18 mouse cellular contexts compared by ENCODE assay signal in the genomic region with DNA sequence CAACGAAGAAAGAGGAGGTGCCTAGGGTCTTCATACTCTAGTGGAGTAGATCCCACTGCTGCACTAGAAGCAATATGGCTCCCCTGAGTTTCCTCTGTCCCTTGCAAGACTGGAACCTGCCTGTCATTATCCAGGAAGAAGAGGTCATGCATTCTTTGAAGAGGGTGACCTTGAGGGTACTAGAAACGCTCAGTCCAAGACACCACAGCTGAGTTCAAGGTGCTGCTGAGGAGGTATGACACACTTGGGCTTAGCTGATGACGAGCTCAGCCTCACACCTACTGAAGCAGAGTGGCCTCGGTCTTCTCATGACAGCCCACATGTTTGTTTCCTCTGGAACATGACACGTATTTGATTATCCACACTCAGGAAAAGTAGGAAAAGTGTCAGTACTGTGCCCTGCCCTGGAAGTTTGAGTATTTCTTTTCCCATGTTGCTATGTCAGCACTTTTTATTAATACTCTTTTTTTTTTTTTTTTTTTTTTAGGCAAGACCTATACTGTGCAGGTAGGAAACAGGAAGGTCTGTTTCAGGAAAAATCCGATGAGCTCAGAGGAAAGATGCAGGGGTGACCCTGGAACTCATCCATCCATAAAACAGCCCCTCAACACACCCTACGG.
DNase-seq lines count a peak whose midpoint lies in the region; ATAC-seq and TF ChIP-seq lines count a peak whose summit lies in the region.
"Had no signal": no experiment of that assay in that cellular context is flagged by ENCODE, and none has a peak within 500 bp of the region (broad histone marks: within the 10 kb centered on the region; RNA-seq: fewer than 3 reads in every experiment).

No protein-coding gene starts in this region.

- H3K9me3 ChIP-seq in heart, embryonic 15.5 days (replicated peaks) = no peaks in the 10 kb centered on the region
- no peaks in the 10 kb centered on the region for H3K9me3 ChIP-seq in lung, embryonic 16.5 days (ENCODE audit: control insufficient read depth, low read length)
- H3K9me3 ChIP-seq in embryonic facial prominence, embryonic 10.5 days = no peaks in the 10 kb centered on the region
- H3K9me3 ChIP-seq in liver, postnatal 0 days (ENCODE audit: low read length) = no peaks in the 10 kb centered on the region

- H3K4me1 ChIP-seq in heart, embryonic 15.5 days (replicated peaks) = peaks cover 29% of the 10 kb centered on the region
- peaks cover 18% of the 10 kb centered on the region for H3K4me1 ChIP-seq in lung, embryonic 16.5 days (replicated peaks; ENCODE audit: control insufficient read depth, insufficient read depth, low read length)
- peaks cover 52% of the 10 kb centered on the region for H3K4me1 ChIP-seq in embryonic facial prominence, embryonic 10.5 days
- H3K4me1 ChIP-seq in liver, postnatal 0 days (ENCODE audit: insufficient read depth) = peaks cover 3% of the 10 kb centered on the region; the same call in 1 of the 2 replicates

- no peaks in the 10 kb centered on the region for H3K27me3 ChIP-seq in heart, embryonic 15.5 days
- no peaks in the 10 kb centered on the region for H3K27me3 ChIP-seq in lung, embryonic 16.5 days (ENCODE audit: control insufficient read depth, insufficient read depth, low read depth, low read length)
- no peaks in the 10 kb centered on the region for H3K27me3 ChIP-seq in embryonic facial prominence, embryonic 10.5 days (replicated peaks; ENCODE audit: low read depth, poor library complexity, severe bottlenecking)
- no peaks in the 10 kb centered on the region for H3K27me3 ChIP-seq in liver, postnatal 0 days (ENCODE audit: insufficient read depth, low read length)

- 55% methylated on average over 7 of the region's 7 CpGs for WGBS in heart, embryonic 15.5 days
- WGBS in lung, embryonic 16.5 days = 54% methylated on average over 7 of the region's 7 CpGs
- WGBS in embryonic facial prominence, embryonic 10.5 days = 71% methylated on average over 7 of the region's 7 CpGs
- 81% methylated on average over 7 of the region's 7 CpGs for WGBS in liver, postnatal 0 days (ENCODE audit: insufficient replicate concordance)

- H3K9ac ChIP-seq in heart, embryonic 15.5 days = no peak overlapping the region
- no peak overlapping the region for H3K9ac ChIP-seq in lung, embryonic 16.5 days (ENCODE audit: low read length)
- H3K9ac ChIP-seq in liver, postnatal 0 days (replicated peaks) = no peak overlapping the region
- H3K9ac ChIP-seq: forebrain, postnatal 0 days had no signal

- DNase-seq in heart, adult 8-10 months (ENCODE audit: low spot score) = no peak
- DNase-seq in lung, postnatal 25 days (ENCODE audit: low spot score) = no peak
- DNase-seq in embryonic facial prominence, embryonic 10.5 days (ENCODE audit: low spot score) = no peak
- no peak for DNase-seq in liver, postnatal 0 days
- DNase-seq in frontal cortex, postnatal 10 days (ENCODE audit: low spot score in 2 of 2) = no peak
- DNase-seq: adrenal gland, postnatal 10 days; cerebellum, adult 18-20 months; forebrain, postnatal 0 days; kidney, adult 8-10 months; lung, adult 2 months; midbrain, embryonic 14.5 days; right cerebral cortex, postnatal 4 days; thymus, postnatal 4 days had no signal

- no peak for TF ChIP-seq EP300 in liver, postnatal 0 days (IDR thresholded peaks at IDR 0.05; ENCODE audit: low read depth)

- H3K4me3 ChIP-seq in heart, embryonic 15.5 days = no peak overlapping the region
- no peak overlapping the region for H3K4me3 ChIP-seq in lung, embryonic 16.5 days (ENCODE audit: low read length)
- no peak overlapping the region for H3K4me3 ChIP-seq in embryonic facial prominence, embryonic 10.5 days
- no peak overlapping the region for H3K4me3 ChIP-seq in liver, postnatal 0 days (ENCODE audit: low read depth, low read length)

- peak overlapping the region; percentile 76; the same call in 1 of the 2 replicates for H3K27ac ChIP-seq in heart, embryonic 15.5 days
- H3K27ac ChIP-seq in lung, embryonic 16.5 days (ENCODE audit: low read length) = peak overlapping the region; percentile 20; the same call in 1 of the 2 replicates
- H3K27ac ChIP-seq in embryonic facial prominence, embryonic 10.5 days (replicated peaks) = 0 out of 2 replicates have a peak overlapping the region, but pooled peaks have one; percentile 82
- H3K27ac ChIP-seq in liver, postnatal 0 days (ENCODE audit: low read depth) = peak overlapping the region; percentile 34; the same call in 1 of the 2 replicates

- no peak overlapping the region for H3K4me2 ChIP-seq in heart, embryonic 15.5 days
- H3K4me2 ChIP-seq in lung, embryonic 16.5 days (ENCODE audit: low read depth, low read length) = no peak overlapping the region
- no peak overlapping the region for H3K4me2 ChIP-seq in liver, postnatal 0 days (ENCODE audit: low read depth, low read length)

- H3K36me3 ChIP-seq in heart, embryonic 15.5 days = peaks cover 32% of the 10 kb centered on the region
- peaks cover 13% of the 10 kb centered on the region for H3K36me3 ChIP-seq in lung, embryonic 16.5 days (ENCODE audit: control insufficient read depth, insufficient read depth, low read length)
- peaks cover 8% of the 10 kb centered on the region; the same call in 1 of the 2 replicates for H3K36me3 ChIP-seq in embryonic facial prominence, embryonic 10.5 days (replicated peaks)
- H3K36me3 ChIP-seq in liver, postnatal 0 days (replicated peaks; ENCODE audit: insufficient read depth, low read length) = no peaks in the 10 kb centered on the region

- no peak for ATAC-seq in heart, embryonic 15.5 days (replicated peaks; ENCODE audit: insufficient number of reproducible peaks, insufficient read depth, low FRiP score, low read depth)
- ATAC-seq in lung, embryonic 16.5 days (ENCODE audit: low read depth) = no peak
- ATAC-seq in liver, postnatal 0 days = no peak
- ATAC-seq in inflammation-experienced regulatory T-cells, adult 6 months = no peak
- ATAC-seq: CD4-positive, CD25-positive, alpha-beta regulatory T cell, adult 4 months; forebrain, postnatal 0 days; hindbrain, embryonic 16.5 days had no signal

- no peak for TF ChIP-seq CTCF in liver, postnatal 0 days (IDR thresholded peaks at IDR 0.05; ENCODE audit: low read depth)

Comparison
In these comparisons a context has a peak if more than half of its experiments do, and no peak if none do; other contexts are left out.
1. H3K27ac ChIP-seq: peak in every context shown above with its lines; median percentile 82 in embryonic facial prominence, embryonic 10.5 days; 76 in heart, embryonic 15.5 days; 34 in liver, postnatal 0 days; 20 in lung, embryonic 16.5 days.